Mouse (Mus musculus) embryonic fibroblast, embryonic 13.5 days (primary cell): ENCODE results near the gene Gpr18.

Source experiments
- CTCF ChIP-seq: IDR thresholded peaks from 2 replicates; pipeline ENCODE4 v1.5.1; 2011; ENCODE audit warnings: mild to moderate bottlenecking, control low read depth, low read length, moderate library complexity, borderline replicate concordance; ENCODE audit not compliant: insufficient read depth
- POLR2A ChIP-seq: IDR thresholded peaks from 2 replicates; pipeline ENCODE4 v1.6.1; 2011; ENCODE audit warnings: low read depth, mild to moderate bottlenecking, control low read depth, low read length, moderate library complexity

- no peak for TF ChIP-seq CTCF
- no peak for TF ChIP-seq POLR2A
Measured at GRCm38 (mm10) chr14:121866574-121866973, 49.0 kb downstream of the Gpr18 start.
